Mouse (Mus musculus): ENCODE measurements around the gene Fam161b. TPM values are rescaled to one million over a fixed set of nuclear protein-coding genes. Genes with fewer than 3 reads are reported as not detected.
A peak's percentile ranks its signal among the peaks of the same experiment; 100 is the strongest.

The Fam161b gene
- polyA plus RNA-seq, 1 experiment from 2014 or later, result 4.2 TPM

- H3K4me2 ChIP-seq, result no peak overlapping the region
- ATAC-seq (ENCODE audit: insufficient number of reproducible peaks, insufficient read depth, low FRiP score, low TSS enrichment, low read depth), result no peak
- no peaks in the 10 kb centered on the region for H3K27me3 ChIP-seq
- no peaks in the 10 kb centered on the region for H3K4me1 ChIP-seq
- H3K9me3 ChIP-seq, result no peaks in the 10 kb centered on the region
- no peak overlapping the region for H3K9ac ChIP-seq
- H3K4me3 ChIP-seq, result no peak overlapping the region
- no peaks in the 10 kb centered on the region for H3K36me3 ChIP-seq
- H3K27ac ChIP-seq, result no peak overlapping the region
Measured at GRCm38 (mm10) chr12:84397685-84398084, 36.1 kb upstream of the Fam161b start.

GRCm38 (mm10) chr12:84396947-84397679 is 35.5 kb upstream of the Fam161b start:
- ATAC-seq (ENCODE audit: insufficient number of reproducible peaks, insufficient read depth, low FRiP score, low TSS enrichment, low read depth), result peak; percentile 84
- Histone ChIP-seq H3K4me3 (no peak overlapping the region), H3K36me3 (no peaks in the 10 kb centered on the region), H3K27me3 (no peaks in the 10 kb centered on the region), H3K27ac (peak overlapping the region; percentile 68; the same call in 1 of the 2 replicates), H3K4me1 (no peaks in the 10 kb centered on the region), H3K9ac (no peak overlapping the region), H3K4me2 (no peak overlapping the region), H3K9me3 (no peaks in the 10 kb centered on the region)
- WGBS, result 74% methylated on average over 14 of the region's 14 CpGs

- H3K9ac ChIP-seq, result no peak overlapping the region
- WGBS, result 90% methylated on average over 5 of the region's 5 CpGs
- ATAC-seq (ENCODE audit: insufficient number of reproducible peaks, insufficient read depth, low FRiP score, low TSS enrichment, low read depth), result no peak
- H3K36me3 ChIP-seq, result no peaks in the 10 kb centered on the region
- H3K27me3 ChIP-seq, result no peaks in the 10 kb centered on the region
- no peak overlapping the region for H3K4me3 ChIP-seq
- H3K9me3 ChIP-seq, result no peaks in the 10 kb centered on the region
- H3K27ac ChIP-seq, result no peak overlapping the region
- H3K4me1 ChIP-seq, result no peaks in the 10 kb centered on the region
- no peak overlapping the region for H3K4me2 ChIP-seq
Measured at GRCm38 (mm10) chr12:84393847-84394246, 32.2 kb upstream of the Fam161b start.

GRCm38 (mm10) chr12:84392681-84393080 is 31.0 kb upstream of the Fam161b start:
- H3K4me2 ChIP-seq, result no peak overlapping the region
- no peaks in the 10 kb centered on the region for H3K27me3 ChIP-seq
- H3K36me3 ChIP-seq, result no peaks in the 10 kb centered on the region
- no peaks in the 10 kb centered on the region for H3K4me1 ChIP-seq
- ATAC-seq (ENCODE audit: insufficient number of reproducible peaks, insufficient read depth, low FRiP score, low TSS enrichment, low read depth), result no peak
- WGBS, result 95% methylated on average over 4 of the region's 4 CpGs
- H3K4me3 ChIP-seq, result no peak overlapping the region
- H3K27ac ChIP-seq, result no peak overlapping the region
- H3K9me3 ChIP-seq, result no peaks in the 10 kb centered on the region
- no peak overlapping the region for H3K9ac ChIP-seq

GRCm38 (mm10) chr12:84390336-84390735 is 28.7 kb upstream of the Fam161b start:
- Histone ChIP-seq H3K4me3 (no peak overlapping the region), H3K9ac (no peak overlapping the region; the same call in 1 of the 2 replicates), H3K4me1 (no peaks in the 10 kb centered on the region), H3K36me3 (no peaks in the 10 kb centered on the region), H3K27me3 (no peaks in the 10 kb centered on the region), H3K4me2 (no peak overlapping the region), H3K9me3 (no peaks in the 10 kb centered on the region), H3K27ac (no peak overlapping the region)
- 77% methylated on average over 6 of the region's 6 CpGs for WGBS
- no peak for ATAC-seq (ENCODE audit: insufficient number of reproducible peaks, insufficient read depth, low FRiP score, low TSS enrichment, low read depth)

GRCm38 (mm10) chr12:84388774-84389400 is 27.3 kb upstream of the Fam161b start:
- no peak for ATAC-seq (ENCODE audit: insufficient number of reproducible peaks, insufficient read depth, low FRiP score, low TSS enrichment, low read depth)

GRCm38 (mm10) chr12:84388097-84388496 is 26.5 kb upstream of the Fam161b start:
- H3K4me2 ChIP-seq, result no peak overlapping the region
- no peaks in the 10 kb centered on the region for H3K36me3 ChIP-seq
- H3K27ac ChIP-seq, result no peak overlapping the region
- no peak for ATAC-seq (ENCODE audit: insufficient number of reproducible peaks, insufficient read depth, low FRiP score, low TSS enrichment, low read depth)
- 83% methylated on average over 8 of the region's 8 CpGs for WGBS
- H3K9ac ChIP-seq, result no peak overlapping the region
- no peak overlapping the region for H3K4me3 ChIP-seq
- no peaks in the 10 kb centered on the region for H3K27me3 ChIP-seq
- H3K9me3 ChIP-seq, result no peaks in the 10 kb centered on the region
- H3K4me1 ChIP-seq, result no peaks in the 10 kb centered on the region

More at GRCm38 (mm10) chr12:84388774-84389400, 27.3 kb upstream of the Fam161b start:
- no peaks in the 10 kb centered on the region for H3K27me3 ChIP-seq
- WGBS, result 74% methylated on average over 14 of the region's 14 CpGs
- H3K4me1 ChIP-seq, result no peaks in the 10 kb centered on the region
- no peak overlapping the region for H3K4me2 ChIP-seq
- H3K4me3 ChIP-seq, result no peak overlapping the region
- no peak overlapping the region for H3K27ac ChIP-seq
- H3K36me3 ChIP-seq, result no peaks in the 10 kb centered on the region
- H3K9me3 ChIP-seq, result no peaks in the 10 kb centered on the region
- no peak overlapping the region for H3K9ac ChIP-seq

GRCm38 (mm10) chr12:84385408-84385807 is 23.8 kb upstream of the Fam161b start:
- Histone ChIP-seq H3K27ac (no peak overlapping the region), H3K9ac (no peak overlapping the region), H3K27me3 (no peaks in the 10 kb centered on the region), H3K4me3 (no peak overlapping the region), H3K4me2 (no peak overlapping the region), H3K4me1 (no peaks in the 10 kb centered on the region), H3K9me3 (no peaks in the 10 kb centered on the region), H3K36me3 (peaks cover 4% of the 10 kb centered on the region; the same call in 1 of the 2 replicates)
- WGBS, result 90% methylated on average over 4 of the region's 4 CpGs
- no peak for ATAC-seq (ENCODE audit: insufficient number of reproducible peaks, insufficient read depth, low FRiP score, low TSS enrichment, low read depth)

- no peaks in the 10 kb centered on the region for H3K4me1 ChIP-seq
- H3K4me2 ChIP-seq, result no peak overlapping the region
- ATAC-seq (ENCODE audit: insufficient number of reproducible peaks, insufficient read depth, low FRiP score, low TSS enrichment, low read depth), result no peak
- no peaks in the 10 kb centered on the region for H3K27me3 ChIP-seq
- H3K9ac ChIP-seq, result no peak overlapping the region
- no peak overlapping the region for H3K27ac ChIP-seq
- WGBS, result 74% methylated on average over 5 of the region's 5 CpGs
- no peak overlapping the region for H3K4me3 ChIP-seq
- no peaks in the 10 kb centered on the region for H3K9me3 ChIP-seq
- peaks cover 4% of the 10 kb centered on the region; the same call in 1 of the 2 replicates for H3K36me3 ChIP-seq
Measured at GRCm38 (mm10) chr12:84384644-84385081, 23.0 kb upstream of the Fam161b start.

- Histone ChIP-seq H3K27me3 (no peaks in the 10 kb centered on the region), H3K9me3 (no peaks in the 10 kb centered on the region), H3K4me3 (no peak overlapping the region), H3K4me1 (no peaks in the 10 kb centered on the region), H3K27ac (no peak overlapping the region), H3K36me3 (peaks cover 6% of the 10 kb centered on the region; the same call in 1 of the 2 replicates), H3K9ac (no peak overlapping the region), H3K4me2 (no peak overlapping the region)
- 80% methylated on average over 4 of the region's 4 CpGs for WGBS
- ATAC-seq (ENCODE audit: insufficient number of reproducible peaks, insufficient read depth, low FRiP score, low TSS enrichment, low read depth), result no peak
Measured at GRCm38 (mm10) chr12:84382369-84382768, 20.7 kb upstream of the Fam161b start.

- Histone ChIP-seq H3K4me3 (no peak overlapping the region), H3K9ac (no peak overlapping the region), H3K27ac (no peak overlapping the region), H3K9me3 (no peaks in the 10 kb centered on the region), H3K4me1 (no peaks in the 10 kb centered on the region), H3K27me3 (no peaks in the 10 kb centered on the region), H3K4me2 (no peak overlapping the region), H3K36me3 (peaks cover 66% of the 10 kb centered on the region)
- 91% methylated on average over 6 of the region's 6 CpGs for WGBS
- ATAC-seq (ENCODE audit: insufficient number of reproducible peaks, insufficient read depth, low FRiP score, low TSS enrichment, low read depth), result no peak
Measured at GRCm38 (mm10) chr12:84373831-84374481, 12.3 kb upstream of the Fam161b start.

- Histone ChIP-seq H3K9ac (no peak overlapping the region), H3K4me3 (no peak overlapping the region), H3K9me3 (no peaks in the 10 kb centered on the region), H3K27ac (no peak overlapping the region), H3K36me3 (peaks cover 84% of the 10 kb centered on the region), H3K27me3 (no peaks in the 10 kb centered on the region), H3K4me2 (no peak overlapping the region), H3K4me1 (no peaks in the 10 kb centered on the region)
- no peak for ATAC-seq (ENCODE audit: insufficient number of reproducible peaks, insufficient read depth, low FRiP score, low TSS enrichment, low read depth)
- 92% methylated on average over 5 of the region's 5 CpGs for WGBS
Measured at GRCm38 (mm10) chr12:84371647-84372046, 10.0 kb upstream of the Fam161b start.

All from embryonic facial prominence, embryonic 13.5 days (tissue).